Mouse (Mus musculus) E14TG2a.4 (cell line): ENCODE results near the gene C1qtnf7.

Experiments used
- CTCF ChIP-seq: conservative IDR thresholded peaks from 2 replicates; pipeline ENCODE4 v1.5.1; 2014; ENCODE audit warnings: low read length
- NANOG ChIP-seq: IDR thresholded peaks from 2 replicates; pipeline ENCODE4 v1.6.1; 2014; ENCODE audit warnings: borderline replicate concordance, low read length, mixed read lengths
- POU5F1 ChIP-seq: IDR thresholded peaks from 2 replicates; pipeline ENCODE4 v1.6.1; 2014; ENCODE audit warnings: low read length, borderline replicate concordance

DNA sequence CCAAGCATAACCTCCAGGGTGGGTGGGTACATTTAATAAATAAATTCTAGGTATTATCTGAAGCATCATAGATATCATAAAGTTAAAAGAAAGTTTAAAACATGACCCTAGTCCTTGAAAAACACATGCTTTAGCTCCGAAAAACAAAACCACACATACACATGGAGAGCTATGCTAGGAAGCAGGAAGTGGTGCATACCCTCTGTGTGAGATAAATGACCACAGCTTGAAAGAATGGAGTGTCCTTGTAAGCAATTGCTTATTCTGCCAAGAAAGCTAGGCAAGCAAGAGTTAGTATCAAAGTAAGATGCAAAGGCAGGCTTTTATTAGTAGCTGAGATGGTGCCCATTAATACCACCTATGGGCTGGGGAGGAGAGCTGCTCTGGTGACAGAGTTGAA is 6.4 kb upstream of the C1qtnf7 start:
- TF ChIP-seq CTCF (no peak), POU5F1 (no peak), NANOG (no peak)
